Mouse (Mus musculus) ovary, adult 18-20 months (tissue): ENCODE results near the gene Erlin1.
A peak's percentile ranks its signal among the peaks of the same experiment; 100 is the strongest.

ENCODE experiments used
- DNase-seq: peaks from one replicate; pipeline ENCODE4 v3.0.0; 2022; ENCODE audit warnings: low spot score, mixed read lengths

The Erlin1 gene

GRCm38 (mm10) chr19:44069121-44069913 is at the start of gene Erlin1:
Gene Erlin1, minus strand, starts transcription at chr19:44069785.
- DNase-seq, result peak; percentile 80

GRCm38 (mm10) chr19:44117793-44118192 is 48.2 kb upstream of the Erlin1 start:
- no peak for DNase-seq

- DNase-seq, result no peak
These were observed 42.1 kb upstream of the Erlin1 start for GRCm38 (mm10) chr19:44111706-44112105.

- no peak for DNase-seq
These were observed 40.8 kb upstream of the Erlin1 start for GRCm38 (mm10) chr19:44110356-44110755.

- DNase-seq, result peak; percentile 40
These were observed 39.4 kb upstream of the Erlin1 start for GRCm38 (mm10) chr19:44108996-44109395.

GRCm38 (mm10) chr19:44107661-44108521 is 38.3 kb upstream of the Erlin1 start:
- DNase-seq, result no peak

- DNase-seq, result peak; percentile 91
These were observed 37.5 kb upstream of the Erlin1 start, which contains the start of gene Chuk for GRCm38 (mm10) chr19:44106831-44107660. Gene Chuk, minus strand, starts transcription at chr19:44107480.

GRCm38 (mm10) chr19:44104393-44104792 is 34.8 kb upstream of the Erlin1 start:
- DNase-seq, result no peak

GRCm38 (mm10) chr19:44103001-44103400 is 33.4 kb upstream of the Erlin1 start:
- DNase-seq, result no peak

- DNase-seq, result no peak
These were observed 31.3 kb upstream of the Erlin1 start for GRCm38 (mm10) chr19:44100840-44101239.

- DNase-seq, result no peak
These were observed 16.7 kb upstream of the Erlin1 start for GRCm38 (mm10) chr19:44086278-44086677.

GRCm38 (mm10) chr19:44080920-44081319 is 11.3 kb upstream of the Erlin1 start:
- no peak for DNase-seq

GRCm38 (mm10) chr19:44080023-44080422 is 10.4 kb upstream of the Erlin1 start:
- DNase-seq, result no peak

- DNase-seq, result no peak
These were observed 7.4 kb upstream of the Erlin1 start for GRCm38 (mm10) chr19:44077024-44077423.

- DNase-seq, result no peak
These were observed 6.9 kb upstream of the Erlin1 start for GRCm38 (mm10) chr19:44076457-44076856.

- no peak for DNase-seq
These were observed 5.4 kb upstream of the Erlin1 start for GRCm38 (mm10) chr19:44074986-44075385.

- DNase-seq, result no peak
These were observed 1.6 kb upstream of the Erlin1 start for GRCm38 (mm10) chr19:44071166-44071565.

GRCm38 (mm10) chr19:44069914-44070232 is 288 bp upstream of the Erlin1 start:
- no peak for DNase-seq

- DNase-seq, result no peak
These were observed 1.4 kb downstream of the Erlin1 start for GRCm38 (mm10) chr19:44068232-44068631.

GRCm38 (mm10) chr19:44067323-44068049 is 2.1 kb downstream of the Erlin1 start:
- DNase-seq, result no peak

GRCm38 (mm10) chr19:44064734-44065133 is 4.9 kb downstream of the Erlin1 start:
- DNase-seq, result no peak

GRCm38 (mm10) chr19:44063773-44064172 is 5.8 kb downstream of the Erlin1 start:
- DNase-seq, result no peak
